Mouse (Mus musculus) heart, embryonic 16.5 days (tissue): Measurements from ENCODE around the gene Coq10a. TPM values are rescaled to one million over a fixed set of nuclear protein-coding genes. Genes with fewer than 3 reads are reported as not detected.
"Not testable (repeated sequence)": the region's sequence is repeated elsewhere in the genome, so short reads cannot be mapped to it uniquely, and the experiment has no call there.

Experiments
- ATAC-seq: fragments of 200-750 bp; cut with Nextera tagmentation; replicated peaks from 2 replicates; pipeline ENCODE4 v1.8.0; 2017; ENCODE audit warnings: moderate number of reproducible peaks; ENCODE audit not compliant: insufficient read depth, low FRiP score; ENCODE audit errors: extremely low read depth
- H3K27ac ChIP-seq: fragments of 300-500 bp; sonication (generic); 2 replicates; pipeline ENCODE4 v1.5.1; 2014; ENCODE audit warnings: mild to moderate bottlenecking, low read length, control low read depth, moderate library complexity
- H3K27me3 ChIP-seq: fragments of 300-500 bp; sonication (generic); 2 replicates; pipeline ENCODE4 v1.6.1; 2014; ENCODE audit warnings: low read length, mixed read lengths; ENCODE audit not compliant: control insufficient read depth, insufficient read depth
- H3K36me3 ChIP-seq: fragments of 300-500 bp; sonication (generic); 2 replicates; pipeline ENCODE4 v1.6.1; 2014; ENCODE audit not compliant: control insufficient read depth, insufficient read depth
- H3K4me1 ChIP-seq: fragments of 300-500 bp; sonication (generic); 2 replicates; pipeline ENCODE4 v1.6.1; 2014; ENCODE audit warnings: low read length, mixed read lengths; ENCODE audit not compliant: control insufficient read depth, insufficient read depth
- H3K4me2 ChIP-seq: fragments of 300-500 bp; sonication (generic); 2 replicates; pipeline ENCODE4 v1.6.1; 2014; ENCODE audit warnings: low read depth, mild to moderate bottlenecking, control low read depth, low read length
- H3K4me3 ChIP-seq: fragments of 300-500 bp; sonication (generic); 2 replicates; pipeline ENCODE4 v1.5.1; 2014; ENCODE audit warnings: mild to moderate bottlenecking, control low read depth, low read length
- H3K9ac ChIP-seq: fragments of 300-500 bp; sonication (generic); 2 replicates; pipeline ENCODE4 v1.6.1; 2014; ENCODE audit warnings: low read length, control low read depth
- H3K9me3 ChIP-seq: fragments of 300-500 bp; sonication (generic); replicated peaks from 2 replicates; pipeline ENCODE4 v1.6.1; 2016; ENCODE audit warnings: low read length; ENCODE audit not compliant: control insufficient read depth
- WGBS: fragments of 180-500 bp; shearing (Covaris S2); extraction: QIAGEN DNeasy Blood & Tissue Kit; methylation state at CpG from one replicate; pipeline ENCODE4 v1.1.7; 2014; 5-methylcytosine and 5-hydroxymethylcytosine counted together
- polyA plus RNA-seq: library from polyadenylated mRNA; unstranded; fragments of >200 nt; fragmentation: Nextera tagmentation; extraction: Ambion mirVana; gene quantifications from 2 replicates; pipeline ENCODE4 v1.2.1, GENCODE M21; 2015

The Coq10a gene
- polyA plus RNA-seq, 1 experiment from 2014 or later = 13.4 TPM

- H3K9ac ChIP-seq, H3K4me3 ChIP-seq, H3K36me3 ChIP-seq, H3K4me2 ChIP-seq, H3K9me3 ChIP-seq, ATAC-seq, H3K27me3 ChIP-seq, H3K27ac ChIP-seq: not testable (repeated sequence)
- peaks cover 12% of the 10 kb centered on the region for H3K4me1 ChIP-seq
- WGBS = 81% methylated on average over 6 of the region's 6 CpGs
Observed at GRCm38 (mm10) chr10:128332358-128333249, 36.2 kb downstream of the Coq10a start.

- Histone ChIP-seq H3K27ac (no peak overlapping the region), H3K4me1 (peaks cover 10% of the 10 kb centered on the region), H3K4me3 (no peak overlapping the region), H3K4me2 (no peak overlapping the region), H3K27me3 (no peaks in the 10 kb centered on the region), H3K36me3 (peaks cover 31% of the 10 kb centered on the region), H3K9me3 (no peaks in the 10 kb centered on the region), H3K9ac (no peak overlapping the region)
- WGBS = 88% methylated on average over 10 of the region's 10 CpGs
- ATAC-seq = no peak
Observed at GRCm38 (mm10) chr10:128327610-128328009, 41.2 kb downstream of the Coq10a start.

- Histone ChIP-seq H3K27me3 (no peaks in the 10 kb centered on the region), H3K9me3 (no peaks in the 10 kb centered on the region), H3K9ac (no peak overlapping the region), H3K36me3 (peaks cover 31% of the 10 kb centered on the region), H3K4me3 (no peak overlapping the region), H3K27ac (no peak overlapping the region), H3K4me1 (peaks cover 10% of the 10 kb centered on the region), H3K4me2 (no peak overlapping the region)
- WGBS = 93% methylated on average over 8 of the region's 8 CpGs
- no peak for ATAC-seq
Observed at GRCm38 (mm10) chr10:128326825-128327224, 42.0 kb downstream of the Coq10a start.

GRCm38 (mm10) chr10:128323516-128323915 is 45.3 kb downstream of the Coq10a start:
- Histone ChIP-seq H3K4me3 (peak overlapping the region; percentile 97), H3K4me1 (peaks cover 12% of the 10 kb centered on the region), H3K27me3 (no peaks in the 10 kb centered on the region), H3K9ac (peak overlapping the region; percentile 99), H3K27ac (peak overlapping the region; percentile 94), H3K9me3 (no peaks in the 10 kb centered on the region), H3K4me2 (peak overlapping the region; percentile 92), H3K36me3 (peaks cover 46% of the 10 kb centered on the region)
- 69% methylated on average over 8 of the region's 8 CpGs for WGBS
- no peak for ATAC-seq

- Histone ChIP-seq H3K9ac (peak within 1 kb of the TSS; percentile 99), H3K27ac (peak within 1 kb of the TSS; percentile 94), H3K27me3 (no peaks in the 10 kb centered on the region), H3K4me2 (peak within 1 kb of the TSS; percentile 92), H3K4me1 (peaks cover 12% of the 10 kb centered on the region), H3K36me3 (peaks cover 50% of the 10 kb centered on the region), H3K4me3 (peak within 1 kb of the TSS; percentile 97), H3K9me3 (no peaks in the 10 kb centered on the region)
- WGBS = under 1% methylated on average over 40 of the region's 40 CpGs
- peak; percentile 90 for ATAC-seq
Observed at GRCm38 (mm10) chr10:128322141-128323108, 46.4 kb downstream of the Coq10a start, which contains the start of gene Cnpy2. Gene Cnpy2 (plus strand): TSS chr10:128322459.

- no peak for ATAC-seq
- Histone ChIP-seq H3K4me1 (peaks cover 12% of the 10 kb centered on the region), H3K27ac (no peak overlapping the region; the same call in 1 of the 2 replicates), H3K4me3 (peak overlapping the region; percentile 97), H3K4me2 (peak overlapping the region; percentile 92), H3K27me3 (no peaks in the 10 kb centered on the region), H3K36me3 (peaks cover 49% of the 10 kb centered on the region), H3K9ac (peak overlapping the region; percentile 99), H3K9me3 (no peaks in the 10 kb centered on the region)
- 53% methylated on average over 12 of the region's 12 CpGs for WGBS
Observed at GRCm38 (mm10) chr10:128321641-128322040, 47.2 kb downstream of the Coq10a start.

- Histone ChIP-seq H3K36me3 (peaks cover 67% of the 10 kb centered on the region), H3K4me2 (no peak overlapping the region), H3K9ac (no peak overlapping the region), H3K4me1 (peaks cover 8% of the 10 kb centered on the region), H3K4me3 (no peak overlapping the region), H3K27me3 (no peaks in the 10 kb centered on the region), H3K9me3 (no peaks in the 10 kb centered on the region), H3K27ac (no peak overlapping the region)
- no peak for ATAC-seq
- WGBS = 92% methylated on average over 8 of the region's 8 CpGs
Observed at GRCm38 (mm10) chr10:128315578-128315977, 53.2 kb downstream of the Coq10a start.
